Mouse (Mus musculus) embryonic facial prominence, embryonic 14.5 days (tissue): ENCODE data around the gene C2cd5. TPM values are rescaled to one million over a fixed set of nuclear protein-coding genes. Genes with fewer than 3 reads are reported as not detected.
A peak's percentile ranks its signal among the peaks of the same experiment; 100 is the strongest.

Experiments
- ATAC-seq: fragments of 200-750 bp; cut with Nextera tagmentation; 2 replicates; pipeline ENCODE4 v1.8.0; 2017; ENCODE audit warnings: low read depth, moderate number of reproducible peaks, moderate TSS enrichment
- DNase-seq: peaks from one replicate; pipeline ENCODE4 v3.0.0-alpha.2; 2015; ENCODE audit warnings: low spot score
- H3K27ac ChIP-seq: fragments of 300-500 bp; sonication (generic); replicated peaks from 2 replicates; pipeline ENCODE4 v1.5.1; 2014; ENCODE audit warnings: low read depth, mild to moderate bottlenecking, low read length, moderate library complexity
- H3K27me3 ChIP-seq: fragments of 300-500 bp; sonication (generic); replicated peaks from 2 replicates; pipeline ENCODE4 v1.6.1; 2014; ENCODE audit warnings: low read length; ENCODE audit not compliant: control insufficient read depth, insufficient read depth
- H3K36me3 ChIP-seq: fragments of 300-500 bp; sonication (generic); 2 replicates; pipeline ENCODE4 v1.6.1; 2014; ENCODE audit warnings: low read length, mixed read lengths; ENCODE audit not compliant: control insufficient read depth, insufficient read depth
- H3K4me1 ChIP-seq: fragments of 300-500 bp; sonication (generic); 2 replicates; pipeline ENCODE4 v1.6.1; 2014; ENCODE audit warnings: antibody characterized with exemption, low read length; ENCODE audit not compliant: control insufficient read depth, insufficient read depth
- H3K4me2 ChIP-seq: fragments of 300-500 bp; sonication (generic); 2 replicates; pipeline ENCODE4 v1.6.1; 2014; ENCODE audit warnings: low read depth, mild to moderate bottlenecking, low read length, moderate library complexity, mixed read lengths
- H3K4me3 ChIP-seq: fragments of 300-500 bp; sonication (generic); 2 replicates; pipeline ENCODE4 v1.5.1; 2014; ENCODE audit warnings: low read depth, mild to moderate bottlenecking, low read length
- H3K9ac ChIP-seq: fragments of 300-500 bp; sonication (generic); 2 replicates; pipeline ENCODE4 v1.6.1; 2014; ENCODE audit warnings: low read depth, mild to moderate bottlenecking, low read length, moderate library complexity, mixed read lengths
- H3K9me3 ChIP-seq: fragments of 300-500 bp; sonication (generic); 2 replicates; pipeline ENCODE4 v1.6.1; 2016; ENCODE audit warnings: low read length; ENCODE audit not compliant: control insufficient read depth
- WGBS: fragments of 180-500 bp; shearing (Covaris S2); extraction: QIAGEN DNeasy Blood & Tissue Kit; methylation state at CpG from one replicate; pipeline ENCODE4 v1.1.7; 2014; 5-methylcytosine and 5-hydroxymethylcytosine counted together
- polyA plus RNA-seq: library from polyadenylated mRNA; unstranded; fragments of >200 nt; fragmentation: Nextera tagmentation; extraction: Ambion mirVana; gene quantifications from 2 replicates; pipeline ENCODE4 v1.2.1, GENCODE M21; 2014

The C2cd5 gene
- polyA plus RNA-seq, 1 experiment from 2014 or later = 19.1 TPM

DNA sequence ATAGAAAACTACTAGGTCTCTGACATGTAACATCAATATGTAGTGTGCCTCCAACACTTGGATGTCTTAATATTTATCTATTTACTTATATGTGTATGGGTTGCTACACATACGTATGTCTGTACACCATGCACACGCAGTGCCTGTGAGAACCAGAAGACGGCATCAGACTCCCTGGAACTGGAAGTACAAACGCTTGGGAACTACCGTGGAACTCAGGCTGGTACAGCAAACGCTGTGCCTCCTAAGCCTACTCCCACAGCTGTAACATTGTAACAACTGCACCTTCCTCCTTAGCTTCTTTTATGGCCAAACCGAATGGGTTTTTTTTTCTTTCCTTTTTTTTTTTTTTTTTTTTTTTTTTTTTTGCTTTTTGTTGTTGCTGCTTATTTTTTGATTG lies 10.4 kb upstream of the C2cd5 start:
- H3K9me3 ChIP-seq = no peaks in the 10 kb centered on the region
- no peak overlapping the region for H3K4me2 ChIP-seq
- no peak overlapping the region for H3K9ac ChIP-seq
- WGBS = 76% methylated on average over 7 of the region's 7 CpGs
- H3K36me3 ChIP-seq = no peaks in the 10 kb centered on the region
- no peak overlapping the region for H3K4me3 ChIP-seq
- H3K27ac ChIP-seq = no peak overlapping the region
- ATAC-seq (no peak), DNase-seq (no peak)
- H3K27me3 ChIP-seq = no peaks in the 10 kb centered on the region
- no peaks in the 10 kb centered on the region for H3K4me1 ChIP-seq

DNA sequence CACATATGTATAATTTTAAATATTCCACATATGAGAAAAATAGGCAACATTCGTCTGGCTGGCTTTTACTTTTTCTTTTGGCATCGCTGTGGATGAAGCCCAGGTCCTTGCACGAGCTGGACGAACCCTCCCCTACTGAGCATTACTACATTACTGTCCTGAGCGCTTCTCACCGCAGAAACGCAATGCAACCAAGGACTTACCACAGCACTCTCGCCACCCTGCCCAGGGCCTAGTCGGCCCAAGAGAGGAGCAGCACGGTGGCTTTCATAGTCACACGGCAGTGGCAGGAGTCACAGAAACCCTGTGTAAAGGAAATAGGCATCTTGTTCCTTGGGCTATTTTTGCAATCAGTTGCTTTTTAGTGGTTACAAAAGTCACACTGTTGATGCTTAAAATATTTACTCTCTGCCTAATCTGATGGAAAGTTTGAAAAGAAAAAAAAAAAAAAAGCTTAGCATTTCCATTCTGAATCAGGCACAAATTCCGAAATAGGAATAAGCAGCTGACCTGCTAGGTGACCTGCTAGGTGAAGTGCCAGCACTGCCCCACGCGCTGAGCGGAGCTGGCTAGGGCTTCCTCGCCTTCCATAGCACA lies 9.8 kb upstream of the C2cd5 start:
- H3K4me1 ChIP-seq = no peaks in the 10 kb centered on the region
- H3K9ac ChIP-seq = no peak overlapping the region
- no peak for DNase-seq
- H3K27me3 ChIP-seq = no peaks in the 10 kb centered on the region
- H3K9me3 ChIP-seq = no peaks in the 10 kb centered on the region
- H3K27ac ChIP-seq = no peak overlapping the region
- no peak overlapping the region for H3K4me3 ChIP-seq
- no peak overlapping the region for H3K4me2 ChIP-seq
- no peaks in the 10 kb centered on the region for H3K36me3 ChIP-seq
- no peak for ATAC-seq
- 69% methylated on average over 16 of the region's 16 CpGs for WGBS

DNA sequence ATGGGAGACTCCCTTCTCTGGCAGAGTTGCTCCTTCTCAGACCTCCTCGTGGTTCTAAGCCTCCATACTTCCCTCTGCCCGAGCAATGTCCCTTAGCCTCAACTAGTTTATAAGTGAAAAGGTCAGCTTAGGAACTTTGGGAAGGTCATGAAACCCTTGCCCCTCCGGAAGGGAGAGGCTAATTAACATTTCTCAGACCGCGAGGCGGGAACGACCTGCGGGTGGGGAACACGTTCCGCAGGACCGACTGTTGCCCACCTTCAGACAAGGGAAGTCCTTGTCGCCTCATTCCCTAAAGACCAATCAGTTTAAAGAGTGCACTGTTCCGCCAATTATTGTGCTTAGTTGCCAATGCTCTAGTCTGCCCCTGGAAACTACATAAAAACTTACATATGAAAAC lies 8.1 kb upstream of the C2cd5 start:
- Histone ChIP-seq H3K36me3 (no peaks in the 10 kb centered on the region), H3K27ac (no peak overlapping the region), H3K27me3 (no peaks in the 10 kb centered on the region), H3K9me3 (no peaks in the 10 kb centered on the region), H3K4me3 (no peak overlapping the region), H3K9ac (no peak overlapping the region), H3K4me2 (no peak overlapping the region), H3K4me1 (no peaks in the 10 kb centered on the region)
- no peak for ATAC-seq
- no peak for DNase-seq
- 57% methylated on average over 13 of the region's 13 CpGs for WGBS

DNA sequence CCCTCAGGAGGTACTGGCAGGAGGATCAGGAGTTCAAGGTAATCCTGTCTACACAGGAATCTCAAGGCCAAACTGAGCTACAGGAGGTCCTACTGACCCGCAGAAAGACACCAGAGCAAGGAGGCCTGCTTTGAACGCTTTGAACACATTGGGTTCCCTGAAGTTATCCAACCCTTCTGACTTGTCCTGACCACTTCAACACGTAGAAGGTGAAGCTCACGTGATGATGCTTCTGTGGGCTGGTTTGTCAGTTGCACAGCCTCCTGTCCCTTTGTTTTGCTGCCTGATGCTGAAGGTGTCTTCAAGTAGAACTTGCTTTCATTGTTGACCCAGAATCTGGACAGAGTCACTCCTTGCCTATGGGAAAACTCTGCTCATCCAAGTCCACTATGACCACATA lies 7.7 kb upstream of the C2cd5 start:
- DNase-seq = no peak
- Histone ChIP-seq H3K4me2 (no peak overlapping the region), H3K9ac (no peak overlapping the region), H3K27ac (no peak overlapping the region), H3K4me1 (no peaks in the 10 kb centered on the region), H3K36me3 (no peaks in the 10 kb centered on the region), H3K4me3 (no peak overlapping the region), H3K27me3 (no peaks in the 10 kb centered on the region), H3K9me3 (no peaks in the 10 kb centered on the region)
- 94% methylated on average over 4 of the region's 4 CpGs for WGBS
- ATAC-seq = no peak

DNA sequence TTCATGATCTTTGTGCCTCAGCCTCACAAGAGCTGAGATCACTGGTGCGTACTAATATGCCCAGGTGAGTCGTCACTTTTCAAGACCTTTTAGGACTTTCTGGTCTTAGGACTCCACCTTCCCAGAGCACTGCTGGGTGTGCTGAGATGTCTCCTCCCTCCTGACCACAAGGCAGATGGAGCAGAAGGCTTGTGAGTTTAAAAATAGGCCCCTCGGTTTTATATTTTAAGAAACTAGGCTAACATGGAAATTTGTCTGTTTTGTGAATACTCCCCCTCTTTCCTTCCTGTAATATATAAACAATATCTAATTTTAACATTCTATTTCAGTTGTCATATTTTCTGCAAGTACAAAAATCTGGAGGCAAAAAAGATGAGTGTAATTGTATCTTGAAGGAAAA lies 5.8 kb upstream of the C2cd5 start:
- H3K36me3 ChIP-seq = no peaks in the 10 kb centered on the region
- no peak for ATAC-seq
- DNase-seq = no peak
- no peaks in the 10 kb centered on the region for H3K9me3 ChIP-seq
- H3K27me3 ChIP-seq = no peaks in the 10 kb centered on the region
- WGBS = 75% methylated on average over 3 of the region's 3 CpGs
- no peak overlapping the region for H3K27ac ChIP-seq
- no peak overlapping the region for H3K4me2 ChIP-seq
- no peak overlapping the region for H3K4me3 ChIP-seq
- no peak overlapping the region for H3K9ac ChIP-seq
- no peaks in the 10 kb centered on the region for H3K4me1 ChIP-seq

DNA sequence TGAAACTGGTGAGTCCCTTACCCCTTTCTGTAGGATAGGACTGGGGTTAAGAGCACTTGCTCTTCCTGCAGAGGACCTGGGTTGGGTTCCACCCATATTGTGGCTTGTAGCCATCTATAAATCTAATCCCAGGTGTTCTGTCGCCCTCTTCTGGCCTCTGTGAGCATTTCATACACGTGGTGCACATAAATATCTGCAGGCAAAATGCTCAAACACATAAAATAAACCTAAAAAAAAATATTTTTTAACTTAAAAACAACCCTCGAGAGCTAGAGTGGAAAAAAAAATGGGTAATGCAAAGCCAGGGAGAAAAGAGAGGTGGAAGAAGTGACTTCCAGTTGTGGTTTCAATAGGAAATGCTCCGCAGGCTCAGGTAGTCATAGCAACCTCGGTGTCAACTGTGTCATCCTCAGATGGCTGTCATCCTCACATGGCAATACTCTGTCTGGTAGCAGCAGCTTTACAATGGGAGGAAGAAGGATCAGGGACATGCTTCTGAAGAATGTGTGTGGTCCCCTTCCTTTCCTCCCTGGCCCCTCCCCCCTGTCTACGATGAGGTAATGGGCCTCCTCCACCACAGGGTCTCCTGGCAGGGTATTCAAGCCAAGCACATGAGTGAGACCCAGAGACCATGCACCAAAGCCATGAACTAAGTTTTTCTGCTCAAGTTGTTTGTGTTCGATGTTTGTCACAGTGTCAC lies 4.2 kb upstream of the C2cd5 start:
- H3K27me3 ChIP-seq = no peaks in the 10 kb centered on the region
- no peak overlapping the region for H3K4me2 ChIP-seq
- H3K9ac ChIP-seq = no peak overlapping the region
- no peaks in the 10 kb centered on the region for H3K9me3 ChIP-seq
- H3K4me3 ChIP-seq = no peak overlapping the region
- H3K36me3 ChIP-seq = no peaks in the 10 kb centered on the region
- DNase-seq = peak; percentile 45
- no peaks in the 10 kb centered on the region for H3K4me1 ChIP-seq
- H3K27ac ChIP-seq = no peak overlapping the region
- WGBS = 68% methylated on average over 7 of the region's 7 CpGs
- ATAC-seq = no peak

DNA sequence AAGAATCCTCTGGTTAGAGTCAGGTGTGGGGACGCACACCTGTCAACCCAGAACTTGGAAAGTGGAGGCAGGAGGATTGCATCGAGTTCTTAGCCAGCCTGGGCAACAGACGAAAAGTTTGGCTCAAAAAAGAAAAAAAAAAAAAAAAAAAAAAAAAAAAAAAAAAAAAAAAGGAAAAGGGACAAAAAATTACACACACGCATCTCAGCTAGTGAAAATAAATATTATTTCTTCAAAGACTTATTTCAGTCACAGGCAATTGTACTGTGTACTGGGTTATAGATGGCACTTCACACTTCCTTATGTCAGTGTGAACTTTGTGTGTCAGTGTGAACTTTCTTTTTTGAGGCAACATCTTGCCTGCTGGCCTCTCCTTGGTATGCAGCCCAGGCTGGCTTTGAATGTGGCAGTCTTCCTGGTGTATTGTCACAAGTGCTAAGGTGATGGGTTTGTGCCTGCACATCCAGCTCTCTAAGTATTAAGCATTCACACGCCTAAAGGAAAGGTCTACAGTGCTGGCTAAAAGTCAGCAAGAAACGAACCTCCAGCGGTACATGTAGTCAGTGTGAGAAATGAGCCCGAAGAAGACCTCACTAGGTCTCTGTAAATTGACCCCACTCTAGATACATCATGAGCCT lies 656 bp upstream of the C2cd5 start:
- Histone ChIP-seq H3K9me3 (no peaks in the 10 kb centered on the region), H3K9ac (peak overlapping the region; percentile 84), H3K27ac (no peak overlapping the region), H3K4me1 (no peaks in the 10 kb centered on the region), H3K36me3 (no peaks in the 10 kb centered on the region; the same call in 1 of the 2 replicates), H3K4me3 (peak overlapping the region; percentile 82), H3K27me3 (no peaks in the 10 kb centered on the region), H3K4me2 (peak overlapping the region; percentile 65)
- DNase-seq (no peak), ATAC-seq (no peak)
- WGBS = 45% methylated on average over 8 of the region's 8 CpGs

DNA sequence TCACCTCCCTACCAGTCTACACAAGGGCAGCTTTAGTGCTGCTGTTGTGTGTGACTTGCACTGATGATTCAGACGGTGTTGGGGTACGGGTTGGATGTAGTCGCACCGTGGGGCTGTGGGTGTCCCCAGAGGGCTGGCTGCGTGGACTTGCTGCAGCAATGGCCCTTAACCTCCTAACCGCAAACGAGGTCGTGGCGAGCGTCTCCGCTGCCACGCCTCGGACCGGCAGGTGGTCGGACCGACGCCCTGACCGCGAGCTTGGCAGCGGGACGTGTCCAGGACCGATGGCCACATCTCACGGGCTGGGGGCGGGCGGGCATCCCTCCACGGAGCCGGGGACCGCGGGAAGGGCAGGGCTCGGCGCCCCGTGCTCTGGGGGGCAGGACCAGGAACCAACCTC lies 660 bp downstream of the C2cd5 start:
- peak overlapping the region; percentile 82 for H3K4me2 ChIP-seq
- peak overlapping the region; percentile 84 for H3K9ac ChIP-seq
- ATAC-seq = peak; percentile 27; the same call in 1 of the 2 replicates
- H3K4me1 ChIP-seq = no peaks in the 10 kb centered on the region
- no peaks in the 10 kb centered on the region for H3K27me3 ChIP-seq
- H3K9me3 ChIP-seq = no peaks in the 10 kb centered on the region
- H3K36me3 ChIP-seq = no peaks in the 10 kb centered on the region; the same call in 1 of the 2 replicates
- H3K4me3 ChIP-seq = peak overlapping the region; percentile 82
- WGBS = 0% methylated on average over 20 of the region's 32 CpGs
- DNase-seq = peak; percentile 39
- peak overlapping the region; percentile 86 for H3K27ac ChIP-seq
